Mouse (Mus musculus): ENCODE results near the gene Th.

- no peak for TF ChIP-seq GATA1 (IDR thresholded peaks at IDR 0.05; ENCODE audit: borderline replicate concordance, low read length)
- no peak for TF ChIP-seq FLI1 (IDR thresholded peaks at IDR 0.05; ENCODE audit: low read length)
Observed at GRCm38 (mm10) chr7:142929516-142929915, 1.4 kb downstream of the Th start.
